In the genomic region with DNA sequence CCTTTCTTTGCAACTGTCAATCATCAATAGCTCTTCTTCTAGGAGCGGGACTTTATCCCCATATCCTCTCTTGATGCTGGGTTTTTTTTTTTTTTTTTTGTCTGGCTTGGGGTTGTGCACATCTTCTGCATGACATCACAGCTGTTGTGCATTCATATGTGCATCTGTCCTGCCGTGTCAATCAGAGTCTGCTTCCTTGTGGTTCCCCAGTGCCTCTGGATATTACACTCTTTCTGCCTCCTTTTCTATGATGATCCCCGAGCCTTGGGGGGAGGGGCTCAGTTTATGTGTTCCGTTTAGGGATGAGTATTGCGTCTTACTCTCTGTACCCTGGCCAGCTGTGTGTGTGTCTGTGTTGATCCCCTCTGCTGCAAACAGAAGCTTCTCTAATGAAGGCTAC, we compare ENCODE assay signal across 16 mouse cellular contexts.
"Had no signal": no experiment of that assay in that cellular context is flagged by ENCODE, and none has a peak within 500 bp of the region (broad histone marks: within the 10 kb centered on the region; RNA-seq: fewer than 3 reads in every experiment).

No protein-coding gene starts in this region.

- H3K4me1 ChIP-seq: neural tube, embryonic 12.5 days; neural tube, embryonic 13.5 days; neural tube, embryonic 15.5 days; stomach, embryonic 15.5 days had no signal

- H3K4me3 ChIP-seq: neural tube, embryonic 12.5 days; neural tube, embryonic 13.5 days; neural tube, embryonic 15.5 days; stomach, embryonic 15.5 days had no signal

- H3K36me3 ChIP-seq: neural tube, embryonic 12.5 days; neural tube, embryonic 13.5 days; neural tube, embryonic 15.5 days; stomach, embryonic 15.5 days had no signal

- H3K27me3 ChIP-seq: neural tube, embryonic 12.5 days; neural tube, embryonic 13.5 days; neural tube, embryonic 15.5 days; stomach, embryonic 15.5 days had no signal

- H3K4me2 ChIP-seq: neural tube, embryonic 12.5 days; neural tube, embryonic 13.5 days; neural tube, embryonic 15.5 days; stomach, embryonic 15.5 days had no signal

- DNase-seq: right cerebral cortex, adult 18-20 months; right cerebral cortex, postnatal 14 days; right cerebral cortex, postnatal 25 days; right cerebral cortex, postnatal 4 days; spleen, adult 18-20 months; thymus, adult 18-20 months; thymus, adult 2 months; thymus, postnatal 14 days; thymus, postnatal 25 days; thymus, postnatal 36 days; thymus, postnatal 4 days had no signal

- H3K9me3 ChIP-seq: neural tube, embryonic 12.5 days; neural tube, embryonic 13.5 days; neural tube, embryonic 15.5 days; stomach, embryonic 15.5 days had no signal

- H3K9ac ChIP-seq: neural tube, embryonic 12.5 days; neural tube, embryonic 13.5 days; neural tube, embryonic 15.5 days; stomach, embryonic 15.5 days had no signal

- H3K27ac ChIP-seq: neural tube, embryonic 12.5 days; neural tube, embryonic 13.5 days; neural tube, embryonic 15.5 days; stomach, embryonic 15.5 days; stomach, postnatal 0 days had no signal
